Mouse (Mus musculus) stomach, postnatal 0 days (tissue): ENCODE measurements around the gene Rasgef1b. TPM values are rescaled to one million over a fixed set of nuclear protein-coding genes. Genes with fewer than 3 reads are reported as not detected.

Experiments used
- ATAC-seq: fragments of 200-750 bp; cut with Nextera tagmentation; 2 replicates; pipeline ENCODE4 v1.8.0; 2017; ENCODE audit not compliant: low FRiP score, low TSS enrichment
- DNase-seq: peaks from one replicate; pipeline ENCODE4 v3.0.0-alpha.2; 2016; ENCODE audit warnings: low spot score
- H3K27ac ChIP-seq: fragments of 300-500 bp; sonication (generic); replicated peaks from 2 replicates; pipeline ENCODE4 v1.5.1; 2014; ENCODE audit warnings: mild to moderate bottlenecking, control low read depth
- H3K27me3 ChIP-seq: fragments of 300-500 bp; sonication (generic); 2 replicates; pipeline ENCODE4 v1.6.1; 2014; ENCODE audit warnings: low read length; ENCODE audit not compliant: control insufficient read depth, insufficient read depth
- H3K36me3 ChIP-seq: fragments of 300-500 bp; sonication (generic); 2 replicates; pipeline ENCODE4 v1.6.1; 2014; ENCODE audit warnings: low read length, mixed read lengths; ENCODE audit not compliant: control insufficient read depth, insufficient read depth
- H3K4me1 ChIP-seq: fragments of 300-500 bp; sonication (generic); replicated peaks from 2 replicates; pipeline ENCODE4 v1.6.1; 2014; ENCODE audit warnings: antibody characterized with exemption; ENCODE audit not compliant: control insufficient read depth, insufficient read depth
- H3K4me2 ChIP-seq: fragments of 300-500 bp; sonication (generic); replicated peaks from 2 replicates; pipeline ENCODE4 v1.6.1; 2014; ENCODE audit warnings: low read depth, mild to moderate bottlenecking, control low read depth, moderate library complexity
- H3K4me3 ChIP-seq: fragments of 300-500 bp; sonication (generic); 2 replicates; pipeline ENCODE4 v1.5.1; 2014; ENCODE audit warnings: low read depth, low read length, control low read depth
- H3K9ac ChIP-seq: fragments of 300-500 bp; sonication (generic); 2 replicates; pipeline ENCODE4 v1.6.1; 2014; ENCODE audit warnings: mild to moderate bottlenecking, low read length, control low read depth, mixed read lengths
- H3K9me3 ChIP-seq: fragments of 300-500 bp; sonication (generic); 2 replicates; pipeline ENCODE4 v1.6.1; 2016; ENCODE audit warnings: low read length; ENCODE audit not compliant: control insufficient read depth
- CTCF ChIP-seq: IDR thresholded peaks from 2 replicates; pipeline ENCODE4 v1.5.1; 2016; ENCODE audit warnings: antibody characterized with exemption, low read depth, mild to moderate bottlenecking, moderate library complexity
- EP300 ChIP-seq: optimal IDR thresholded peaks from 2 replicates; pipeline ENCODE3; 2016; ENCODE audit warnings: antibody characterized with exemption
- WGBS: fragments of 180-500 bp; shearing (Covaris S2); extraction: QIAGEN DNeasy Blood & Tissue Kit; methylation state at CpG from one replicate; pipeline ENCODE4 v1.1.7; 2014; 5-methylcytosine and 5-hydroxymethylcytosine counted together
- polyA plus RNA-seq: library from polyadenylated mRNA; unstranded; fragments of >200 nt; fragmentation: Nextera tagmentation; extraction: Ambion mirVana; gene quantifications from 2 replicates; pipeline ENCODE4 v1.2.1, GENCODE M21; 2015

The Rasgef1b gene
- polyA plus RNA-seq, 1 experiment from 2014 or later = 37.4 TPM

- Histone ChIP-seq H3K9ac (no peak overlapping the region), H3K4me2 (no peak overlapping the region), H3K36me3 (no peaks in the 10 kb centered on the region), H3K4me1 (0 out of 2 replicates have a peak, but pooled peaks cover 3% of the 10 kb centered on the region), H3K4me3 (no peak overlapping the region), H3K27me3 (no peaks in the 10 kb centered on the region), H3K9me3 (no peaks in the 10 kb centered on the region), H3K27ac (no peak overlapping the region)
- DNase-seq (no peak), ATAC-seq (no peak)
- WGBS = 86% methylated on average over 2 of the region's 2 CpGs
- TF ChIP-seq EP300 (no peak), CTCF (no peak)
These were observed 209.3 kb downstream of the Rasgef1b start for GRCm38 (mm10) chr5:99519556-99519955.

- ATAC-seq (no peak), DNase-seq (no peak)
- Histone ChIP-seq H3K27me3 (no peaks in the 10 kb centered on the region), H3K36me3 (no peaks in the 10 kb centered on the region), H3K27ac (no peak overlapping the region), H3K4me1 (0 out of 2 replicates have a peak, but pooled peaks cover 3% of the 10 kb centered on the region), H3K9ac (no peak overlapping the region), H3K4me2 (no peak overlapping the region), H3K4me3 (no peak overlapping the region), H3K9me3 (no peaks in the 10 kb centered on the region)
- 52% methylated on average over 4 of the region's 4 CpGs for WGBS
- TF ChIP-seq CTCF (no peak), EP300 (no peak)
These were observed 209.8 kb downstream of the Rasgef1b start for GRCm38 (mm10) chr5:99519023-99519422.

GRCm38 (mm10) chr5:99516207-99516606 is 212.7 kb downstream of the Rasgef1b start:
- no peaks in the 10 kb centered on the region for H3K9me3 ChIP-seq
- H3K27me3 ChIP-seq = no peaks in the 10 kb centered on the region
- no peak for TF ChIP-seq CTCF
- no peak for TF ChIP-seq EP300
- no peak overlapping the region for H3K27ac ChIP-seq
- no peak overlapping the region for H3K4me3 ChIP-seq
- no peaks in the 10 kb centered on the region for H3K36me3 ChIP-seq
- H3K4me1 ChIP-seq = no peaks in the 10 kb centered on the region
- no peak overlapping the region for H3K9ac ChIP-seq
- H3K4me2 ChIP-seq = no peak overlapping the region
- DNase-seq (no peak), ATAC-seq (no peak)
- 66% methylated on average over 5 of the region's 5 CpGs for WGBS

GRCm38 (mm10) chr5:99515764-99516163 is 213.1 kb downstream of the Rasgef1b start:
- DNase-seq (no peak), ATAC-seq (no peak)
- TF ChIP-seq EP300 = no peak
- Histone ChIP-seq H3K4me1 (no peaks in the 10 kb centered on the region), H3K36me3 (no peaks in the 10 kb centered on the region), H3K9ac (no peak overlapping the region), H3K27me3 (no peaks in the 10 kb centered on the region), H3K4me2 (no peak overlapping the region), H3K4me3 (no peak overlapping the region), H3K9me3 (no peaks in the 10 kb centered on the region), H3K27ac (no peak overlapping the region)
- 45% methylated on average over 4 of the region's 4 CpGs for WGBS

GRCm38 (mm10) chr5:99513209-99513880 is 215.5 kb downstream of the Rasgef1b start:
- no peaks in the 10 kb centered on the region for H3K36me3 ChIP-seq
- H3K27ac ChIP-seq = no peak overlapping the region
- no peak overlapping the region for H3K9ac ChIP-seq
- TF ChIP-seq CTCF = no peak
- no peak for TF ChIP-seq EP300
- DNase-seq (no peak), ATAC-seq (no peak)
- WGBS = 78% methylated on average over 9 of the region's 9 CpGs
- no peak overlapping the region for H3K4me3 ChIP-seq
- H3K4me1 ChIP-seq = no peaks in the 10 kb centered on the region
- no peaks in the 10 kb centered on the region for H3K9me3 ChIP-seq
- H3K4me2 ChIP-seq = no peak overlapping the region
- no peaks in the 10 kb centered on the region for H3K27me3 ChIP-seq

GRCm38 (mm10) chr5:99511081-99511480 is 217.8 kb downstream of the Rasgef1b start:
- no peaks in the 10 kb centered on the region for H3K36me3 ChIP-seq
- H3K27me3 ChIP-seq = no peaks in the 10 kb centered on the region
- ATAC-seq (no peak), DNase-seq (no peak)
- 78% methylated on average over 11 of the region's 11 CpGs for WGBS
- TF ChIP-seq EP300 (no peak), CTCF (no peak)
- no peak overlapping the region for H3K4me3 ChIP-seq
- no peaks in the 10 kb centered on the region for H3K4me1 ChIP-seq
- H3K27ac ChIP-seq = no peak overlapping the region
- no peaks in the 10 kb centered on the region for H3K9me3 ChIP-seq
- no peak overlapping the region for H3K9ac ChIP-seq
- no peak overlapping the region for H3K4me2 ChIP-seq
